Mouse (Mus musculus) embryo, embryonic 11 days (tissue): ENCODE measurements around the gene Atp7b.
A peak's percentile ranks its signal among the peaks of the same experiment; 100 is the strongest.

Experiments used
- DNase-seq: peaks from one replicate; pipeline ENCODE4 v3.0.0-alpha.2; 2015

The Atp7b gene

DNA sequence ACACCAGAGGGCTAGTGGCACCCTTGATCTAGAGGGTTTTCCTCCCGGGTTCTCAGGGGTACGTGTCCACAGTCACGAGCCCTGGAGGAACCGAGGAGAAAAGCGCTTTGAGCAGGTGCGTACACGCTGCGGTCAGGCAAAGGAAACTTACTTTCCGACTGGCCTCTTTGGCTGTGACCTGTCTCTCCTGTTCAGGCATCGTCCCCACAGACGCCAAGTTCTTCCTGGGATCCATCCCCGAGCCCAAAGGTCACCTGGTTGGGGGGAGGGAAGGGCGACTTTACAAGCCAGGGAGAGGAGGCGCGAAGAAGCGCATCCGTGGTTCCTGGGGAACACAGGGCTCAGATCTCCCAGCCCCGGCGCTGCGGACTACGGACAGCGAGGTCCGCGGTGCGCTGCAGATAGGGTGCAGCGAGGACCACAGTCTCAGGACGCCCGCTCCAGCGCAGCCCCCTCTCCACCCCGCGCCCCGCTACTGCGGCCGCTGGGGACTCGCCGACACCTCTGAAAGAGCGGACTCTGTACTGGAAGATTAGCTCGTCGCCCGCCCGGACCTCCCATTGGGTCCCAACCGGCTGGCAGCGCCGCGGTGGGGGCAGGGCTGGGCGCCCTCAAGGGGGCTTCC, at the start of gene Atp7b:
TSS of gene Atp7b (minus strand) at position 485 of the 625 bp plus-strand sequence.
- no peak for DNase-seq

DNA sequence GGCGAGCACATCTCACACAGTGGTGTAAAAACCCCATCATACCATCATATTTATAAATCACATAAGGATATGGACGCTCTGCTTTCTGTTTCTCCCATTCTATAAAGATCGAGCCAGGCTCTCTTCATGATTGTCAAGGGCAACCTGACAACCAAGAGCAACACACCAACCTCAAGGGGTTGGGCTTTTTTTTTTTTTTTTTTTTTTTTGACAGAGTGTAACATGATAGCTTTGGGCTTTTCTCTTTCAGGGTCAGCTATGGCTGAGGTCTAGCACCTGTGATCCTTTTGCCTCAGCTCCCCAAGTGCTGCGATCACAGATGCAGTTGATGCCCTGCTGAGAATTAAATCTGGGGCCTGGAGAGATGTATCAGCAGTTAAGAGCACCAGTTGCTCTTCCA, 46.9 kb upstream of the Atp7b start:
- no peak for DNase-seq

GRCm38 (mm10) chr8:22091568-22091967, 31.5 kb upstream of the Atp7b start:
- DNase-seq = peak; percentile 58

GRCm38 (mm10) chr8:22089226-22089625, 29.1 kb upstream of the Atp7b start:
- DNase-seq = no peak

DNA sequence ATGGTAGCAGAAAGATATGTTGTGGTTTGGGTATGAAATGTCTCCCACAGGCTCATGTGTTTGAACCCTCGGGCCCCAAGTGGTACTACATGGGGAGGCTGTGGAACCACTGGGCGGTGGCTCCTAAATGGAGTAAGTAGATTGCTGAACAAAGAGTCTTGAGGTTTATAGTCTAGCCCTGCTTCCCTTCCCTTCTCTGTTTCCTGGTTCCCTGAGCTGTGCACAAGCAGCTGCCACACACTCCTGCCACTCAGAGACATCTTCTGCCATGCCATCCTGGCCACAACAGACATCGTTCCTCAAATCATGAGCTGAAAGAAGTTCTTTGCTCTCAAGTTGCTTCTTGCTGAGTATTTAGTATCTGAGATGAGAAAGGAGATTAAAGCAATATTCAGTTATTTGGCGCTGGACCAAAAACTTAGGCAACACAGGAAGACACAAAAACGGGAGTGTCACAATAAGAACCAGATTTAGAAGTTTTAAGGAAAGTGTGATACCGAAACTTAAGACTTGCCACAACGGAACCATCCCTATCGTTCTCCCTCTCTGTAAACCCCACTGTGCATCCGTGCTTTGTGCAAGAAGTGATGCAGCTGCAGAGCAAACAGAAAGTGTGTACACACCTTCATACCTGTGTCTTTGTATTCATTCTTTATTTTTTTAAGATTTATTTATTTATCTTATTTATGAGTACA, 19.4 kb upstream of the Atp7b start:
- no peak for DNase-seq

DNA sequence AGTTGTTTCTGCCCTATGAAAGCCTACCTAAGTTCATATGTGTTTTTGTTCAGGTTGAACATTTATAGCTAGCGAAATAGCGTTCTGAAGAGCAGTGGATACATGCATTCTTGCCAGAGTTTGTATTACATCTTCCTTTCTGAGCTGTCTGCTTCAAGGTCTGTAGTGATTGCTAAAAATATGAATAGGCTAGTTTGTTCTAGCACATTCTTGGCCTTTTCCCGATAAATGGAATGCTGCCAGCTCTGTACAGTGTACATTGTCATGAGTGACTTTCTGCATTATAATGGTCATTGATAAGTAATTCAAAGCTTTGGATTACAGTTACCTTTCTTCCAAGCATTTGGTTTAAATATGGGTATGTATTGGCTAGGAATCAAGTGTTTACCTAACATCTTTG, 1.0 kb upstream of the Atp7b start:
- no peak for DNase-seq

DNA sequence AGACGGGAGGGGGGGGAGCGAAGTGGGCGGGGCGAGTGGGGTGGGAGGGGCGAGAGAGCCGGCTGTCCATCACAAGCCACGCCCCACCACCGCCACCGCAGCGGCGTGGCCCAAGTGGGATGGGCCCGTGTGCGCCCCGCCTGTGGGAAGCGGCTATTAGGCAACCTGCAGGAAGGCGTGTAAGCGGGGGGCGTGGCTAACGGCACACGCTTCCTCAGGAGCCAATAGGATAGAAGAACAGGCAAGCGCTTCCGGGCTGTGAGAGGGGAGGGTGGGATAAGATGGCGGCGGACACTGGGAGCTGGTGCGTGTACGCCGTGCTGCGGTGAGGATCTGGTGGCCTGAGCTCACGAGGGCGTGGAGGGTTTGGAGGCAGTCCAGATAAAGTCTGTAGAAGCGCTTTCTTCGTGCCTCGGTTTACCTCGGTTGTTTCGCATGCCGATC, 363 bp upstream of the Atp7b start, which contains the start of gene Alg11:
TSS of gene Alg11 (plus strand) at position 276 of the 444 bp plus-strand sequence.
- peak; percentile 99 for DNase-seq

DNA sequence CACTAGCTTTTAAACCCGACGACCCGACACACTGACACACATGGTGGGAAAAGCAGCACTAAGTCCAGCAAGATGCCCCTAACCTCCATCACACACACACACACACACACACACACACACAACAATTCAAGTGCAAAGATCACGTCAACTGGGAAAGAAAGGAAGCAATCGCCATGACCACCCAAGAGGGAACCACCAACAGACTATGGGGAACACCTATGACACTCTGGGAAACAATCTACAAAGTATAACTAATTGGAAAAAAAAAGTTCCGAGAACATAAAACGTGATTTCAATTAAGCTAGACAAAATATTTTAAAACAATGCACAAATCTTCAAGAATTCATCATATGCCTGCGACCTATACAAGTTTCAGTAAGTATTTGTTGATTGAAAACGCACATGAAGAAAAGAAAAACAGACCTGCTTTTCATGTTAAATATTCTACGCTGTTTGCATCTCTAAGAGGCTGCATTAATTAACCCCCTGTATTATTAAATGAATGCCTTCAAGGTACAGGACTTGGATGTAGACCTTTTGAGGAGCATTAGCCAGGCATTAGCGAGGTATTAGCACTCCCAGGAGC, 859 bp downstream of the Atp7b start:
- no peak for DNase-seq

DNA sequence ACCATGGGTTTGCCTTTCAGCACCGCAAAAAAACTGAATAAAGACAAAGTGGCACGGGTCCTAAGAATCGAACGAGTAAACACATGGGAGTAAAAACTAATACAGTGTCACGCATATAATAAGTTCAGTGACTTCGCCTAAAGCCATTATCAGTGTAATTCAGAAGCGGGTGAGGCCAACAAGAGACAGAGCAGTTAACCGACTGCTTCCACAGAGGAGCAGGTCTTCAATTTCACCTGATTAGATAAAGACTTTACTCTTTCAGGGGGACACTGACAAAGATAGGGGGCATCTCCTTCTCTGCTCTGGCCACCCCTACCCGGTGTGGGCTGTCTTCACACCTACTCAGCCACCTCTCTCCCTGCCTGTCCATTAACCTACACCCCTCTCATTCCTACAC, 1.7 kb downstream of the Atp7b start:
- no peak for DNase-seq

GRCm38 (mm10) chr8:22056850-22057249, 3.3 kb downstream of the Atp7b start:
- DNase-seq = no peak

GRCm38 (mm10) chr8:22055492-22055877, 4.6 kb downstream of the Atp7b start:
- no peak for DNase-seq

DNA sequence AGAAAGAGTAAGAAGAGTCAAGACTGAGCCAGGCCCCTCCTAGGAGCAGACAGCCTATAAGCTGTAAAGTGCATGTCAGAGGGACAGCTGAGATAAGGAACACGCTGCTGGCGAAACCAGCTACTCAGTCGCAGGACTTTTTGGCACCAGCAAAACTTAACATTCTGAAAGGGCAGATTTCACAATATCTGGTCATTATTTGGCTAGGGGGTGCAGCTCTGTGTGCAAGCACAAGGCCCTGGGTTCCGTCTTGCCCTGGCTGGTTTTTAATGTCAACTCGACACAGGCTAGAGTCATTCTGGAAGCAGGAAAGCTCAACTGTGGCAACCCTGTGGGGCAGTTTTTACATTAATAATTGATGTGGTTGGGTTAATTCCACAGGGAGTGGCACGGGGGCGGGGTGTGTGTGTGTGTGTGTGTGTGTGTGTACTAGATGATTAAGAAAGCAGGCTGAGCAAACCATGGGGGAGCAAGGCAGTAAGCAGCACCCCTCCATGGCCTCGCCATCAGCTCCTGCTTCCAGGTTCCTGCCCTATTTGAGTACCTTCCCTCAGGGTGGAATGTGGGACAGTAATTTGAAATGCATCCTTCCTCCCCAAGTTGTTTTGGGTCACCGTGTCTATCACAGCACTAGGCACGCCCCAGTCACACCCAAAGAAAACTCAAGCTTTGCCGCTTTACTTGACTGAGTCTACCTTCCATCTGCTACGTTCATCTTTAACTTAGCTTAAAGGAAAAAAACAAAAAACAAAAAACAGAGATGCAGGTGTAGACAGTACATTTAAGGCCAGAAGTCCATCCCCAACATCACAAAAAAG, 5.2 kb downstream of the Atp7b start:
- no peak for DNase-seq

GRCm38 (mm10) chr8:22047699-22048464, 12.2 kb downstream of the Atp7b start:
- DNase-seq = peak; percentile 74

- DNase-seq = peak; percentile 42
Measured at GRCm38 (mm10) chr8:22043706-22044105, 16.4 kb downstream of the Atp7b start.

GRCm38 (mm10) chr8:22042515-22042914, 17.6 kb downstream of the Atp7b start:
- DNase-seq = no peak

- peak; percentile 7 for DNase-seq
Measured at GRCm38 (mm10) chr8:22040153-22040509, 20.0 kb downstream of the Atp7b start.

GRCm38 (mm10) chr8:22039468-22040152, 20.5 kb downstream of the Atp7b start:
- peak; percentile 21 for DNase-seq

- DNase-seq = no peak
Measured at GRCm38 (mm10) chr8:22037022-22037421, 23.1 kb downstream of the Atp7b start.

DNA sequence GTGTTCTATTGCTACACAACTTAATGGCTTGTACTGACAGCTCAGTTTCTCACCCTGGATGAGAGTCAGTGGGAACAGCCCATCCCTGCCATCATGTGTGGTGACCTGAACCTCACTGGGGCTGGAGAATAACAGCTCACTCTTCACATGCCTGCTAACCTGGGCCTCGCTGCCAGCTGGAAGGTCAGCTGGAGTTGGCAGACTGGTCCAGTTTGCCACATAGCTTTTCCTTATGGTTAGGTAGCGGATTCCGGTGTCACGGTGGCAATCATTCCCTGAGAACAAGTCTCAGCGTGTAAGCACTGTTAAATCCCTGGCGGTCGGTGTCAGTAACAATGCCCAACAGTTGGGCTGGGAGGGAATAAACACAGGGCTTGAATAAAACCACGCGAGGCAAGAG, 24.0 kb downstream of the Atp7b start:
- no peak for DNase-seq

GRCm38 (mm10) chr8:22030990-22031389, 29.1 kb downstream of the Atp7b start:
- no peak for DNase-seq

DNA sequence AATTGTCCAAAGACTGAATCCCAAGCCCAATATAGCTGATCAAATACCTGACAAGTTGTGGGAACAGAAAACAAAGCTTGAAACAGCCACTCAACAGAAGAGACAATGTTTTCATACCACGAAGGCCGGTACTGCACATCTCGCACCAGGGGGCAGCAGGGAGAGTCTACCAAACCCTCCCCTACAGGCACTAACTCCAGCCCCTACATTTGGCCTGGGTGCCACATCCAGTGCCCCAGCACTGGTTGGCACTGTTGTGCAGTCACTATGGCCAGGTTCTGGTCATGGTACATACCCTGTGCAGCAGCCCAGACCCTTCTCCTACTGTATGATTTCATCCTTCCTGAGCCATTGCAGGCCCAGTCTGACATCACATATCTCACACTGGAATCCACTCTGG, 31.1 kb downstream of the Atp7b start:
- DNase-seq = no peak

DNA sequence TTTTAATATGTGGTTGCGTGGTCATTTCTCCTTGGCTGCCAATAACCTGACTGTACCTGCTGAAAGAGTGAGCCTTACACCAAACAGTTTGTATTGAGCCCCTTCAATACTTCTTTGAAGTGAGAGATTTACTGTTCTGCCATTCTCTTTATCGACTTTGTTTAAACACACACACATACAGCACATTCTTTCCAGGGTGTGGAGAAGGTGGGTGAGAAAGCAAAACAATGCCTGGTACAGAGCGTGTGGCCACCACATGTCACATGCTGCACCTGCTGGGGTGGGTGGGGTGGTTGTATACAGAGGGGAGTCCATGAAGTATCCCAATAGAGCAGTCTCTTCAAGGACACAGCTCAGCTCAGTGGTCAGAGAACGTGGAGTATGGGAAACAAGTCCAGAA, 34.9 kb downstream of the Atp7b start:
- DNase-seq = no peak
